Mouse (Mus musculus) limb, embryonic 14.5 days (tissue): ENCODE measurements around the gene Nmrk1. TPM values are rescaled to one million over a fixed set of nuclear protein-coding genes. Genes with fewer than 3 reads are reported as not detected.

ENCODE experiments used
- ATAC-seq: fragments of 200-750 bp; cut with Nextera tagmentation; 2 replicates; pipeline ENCODE4 v1.8.0; 2017; ENCODE audit warnings: low read depth, moderate number of reproducible peaks, moderate TSS enrichment; ENCODE audit not compliant: low FRiP score
- DNase-seq: peaks from one replicate; pipeline ENCODE4 v3.0.0-alpha.2; 2015; ENCODE audit warnings: low spot score
- H3K27ac ChIP-seq: fragments of 300-500 bp; sonication (generic); replicated peaks from 2 replicates; pipeline ENCODE4 v1.5.1; 2014; ENCODE audit warnings: low read depth, mild to moderate bottlenecking, low read length, moderate library complexity, mixed read lengths
- H3K27me3 ChIP-seq: fragments of 300-500 bp; sonication (generic); 2 replicates; pipeline ENCODE4 v1.6.1; 2014; ENCODE audit warnings: low read length, mixed read lengths; ENCODE audit not compliant: control insufficient read depth, insufficient read depth
- H3K36me3 ChIP-seq: fragments of 300-500 bp; sonication (generic); 2 replicates; pipeline ENCODE4 v1.6.1; 2014; ENCODE audit warnings: mild to moderate bottlenecking, low read length, moderate library complexity, mixed read lengths; ENCODE audit not compliant: control insufficient read depth, insufficient read depth
- H3K4me1 ChIP-seq: fragments of 300-500 bp; sonication (generic); 2 replicates; pipeline ENCODE4 v1.6.1; 2014; ENCODE audit warnings: antibody characterized with exemption, low read length, mixed read lengths; ENCODE audit not compliant: control insufficient read depth, insufficient read depth
- H3K4me2 ChIP-seq: fragments of 300-500 bp; sonication (generic); replicated peaks from 2 replicates; pipeline ENCODE4 v1.6.1; 2014; ENCODE audit warnings: low read depth, mild to moderate bottlenecking, low read length, moderate library complexity; ENCODE audit not compliant: severe bottlenecking
- H3K4me3 ChIP-seq: fragments of 300-500 bp; sonication (generic); replicated peaks from 2 replicates; pipeline ENCODE4 v1.5.1; 2014; ENCODE audit warnings: low read length
- H3K9ac ChIP-seq: fragments of 300-500 bp; sonication (generic); 2 replicates; pipeline ENCODE4 v1.6.1; 2014; ENCODE audit warnings: mild to moderate bottlenecking, low read depth, low read length, moderate library complexity; ENCODE audit not compliant: severe bottlenecking
- H3K9me3 ChIP-seq: fragments of 300-500 bp; sonication (generic); 2 replicates; pipeline ENCODE4 v1.6.1; 2016; ENCODE audit warnings: low read length; ENCODE audit not compliant: control insufficient read depth
- POLR2A ChIP-seq: fragments of 200-500 bp; IDR thresholded peaks from 2 replicates; pipeline ENCODE4 v1.8.0; 2012; ENCODE audit warnings: inconsistent platforms, mild to moderate bottlenecking, moderate library complexity, borderline replicate concordance; ENCODE audit not compliant: insufficient read depth, insufficient read length; ENCODE audit errors: extremely low read depth
- WGBS: fragments of 180-500 bp; shearing (Covaris S2); extraction: QIAGEN DNeasy Blood & Tissue Kit; methylation state at CpG from one replicate; pipeline ENCODE4 v1.1.7; 2014; 5-methylcytosine and 5-hydroxymethylcytosine counted together
- polyA plus RNA-seq, 2 experiments: library from polyadenylated mRNA; depleted of rRNA in 1 of 2; stranded (reverse) in 1 of 2; unstranded in 1 of 2; fragments of >200 nt; fragmentation: Nextera tagmentation in 1 of 2; extraction: Ambion mirVana in 1 of 2; gene quantifications; 2 replicates each; pipeline versions ENCODE4 v1.2.1 to v1.2.3; 2012 to 2014

The Nmrk1 gene
- polyA plus RNA-seq, 2 experiments, result 12.4 to 13.6 TPM

DNA sequence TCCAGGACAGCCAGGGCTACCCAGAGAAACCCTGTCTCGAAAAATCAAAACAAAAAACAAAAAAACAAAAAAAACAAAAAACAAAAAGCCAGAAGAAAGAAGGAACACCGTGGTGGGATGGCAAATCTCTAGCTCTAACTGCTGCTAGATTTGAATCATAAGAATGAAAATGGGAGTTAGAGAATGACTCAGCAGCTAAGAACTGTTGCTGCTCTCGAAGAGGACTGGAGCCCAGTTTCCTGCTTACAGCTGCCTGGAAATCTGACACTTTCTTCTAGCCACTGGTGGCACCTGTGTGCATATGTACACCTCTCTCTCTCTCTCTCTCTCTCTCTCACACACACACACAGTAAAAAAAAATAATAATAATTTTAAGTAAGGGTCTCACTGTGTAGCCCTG lies 14.6 kb downstream of the Nmrk1 start:
- Histone ChIP-seq H3K9ac (no peak overlapping the region), H3K27me3 (no peaks in the 10 kb centered on the region), H3K4me3 (no peak overlapping the region), H3K9me3 (no peaks in the 10 kb centered on the region), H3K27ac (no peak overlapping the region), H3K36me3 (0 out of 2 replicates have a peak, but pooled peaks cover 4% of the 10 kb centered on the region), H3K4me1 (no peaks in the 10 kb centered on the region), H3K4me2 (no peak overlapping the region)
- no peak for ATAC-seq
- no peak for DNase-seq
- 68% methylated on average over 3 of the region's 3 CpGs for WGBS
- TF ChIP-seq POLR2A, result no peak

DNA sequence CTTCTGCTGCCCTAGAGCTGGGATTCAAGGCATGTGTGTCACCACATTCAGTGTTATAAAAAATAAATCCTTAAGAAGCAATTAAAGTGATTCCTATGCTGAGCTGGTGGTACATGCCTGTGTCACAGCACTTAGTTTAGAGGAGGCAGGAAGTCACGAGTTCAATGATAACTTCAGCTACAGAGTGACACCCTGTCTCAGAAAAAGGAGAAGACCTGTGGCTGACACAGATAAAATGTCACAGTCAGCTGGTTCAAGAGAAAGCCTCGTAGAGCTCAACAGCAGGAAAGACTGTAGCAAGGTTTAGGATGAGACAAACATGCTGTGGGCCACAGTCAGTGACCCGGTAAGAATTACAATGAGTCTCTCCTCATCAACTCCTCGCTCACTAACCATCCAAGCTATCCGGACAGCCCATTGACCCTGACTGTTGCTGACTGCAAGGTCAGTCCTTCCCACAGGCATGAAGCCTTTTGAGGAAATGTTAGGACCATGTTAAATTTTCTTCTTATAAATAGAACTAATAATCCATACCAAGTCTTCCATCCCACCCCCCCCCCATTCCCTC lies 15.2 kb downstream of the Nmrk1 start:
- 0 out of 2 replicates have a peak, but pooled peaks cover 4% of the 10 kb centered on the region for H3K36me3 ChIP-seq
- no peak for TF ChIP-seq POLR2A
- H3K9me3 ChIP-seq, result no peaks in the 10 kb centered on the region
- H3K27me3 ChIP-seq, result no peaks in the 10 kb centered on the region
- DNase-seq (no peak), ATAC-seq (no peak)
- no peak overlapping the region for H3K4me3 ChIP-seq
- 75% methylated on average over 5 of the region's 5 CpGs for WGBS
- H3K4me2 ChIP-seq, result no peak overlapping the region
- H3K4me1 ChIP-seq, result no peaks in the 10 kb centered on the region
- H3K9ac ChIP-seq, result no peak overlapping the region
- no peak overlapping the region for H3K27ac ChIP-seq

DNA sequence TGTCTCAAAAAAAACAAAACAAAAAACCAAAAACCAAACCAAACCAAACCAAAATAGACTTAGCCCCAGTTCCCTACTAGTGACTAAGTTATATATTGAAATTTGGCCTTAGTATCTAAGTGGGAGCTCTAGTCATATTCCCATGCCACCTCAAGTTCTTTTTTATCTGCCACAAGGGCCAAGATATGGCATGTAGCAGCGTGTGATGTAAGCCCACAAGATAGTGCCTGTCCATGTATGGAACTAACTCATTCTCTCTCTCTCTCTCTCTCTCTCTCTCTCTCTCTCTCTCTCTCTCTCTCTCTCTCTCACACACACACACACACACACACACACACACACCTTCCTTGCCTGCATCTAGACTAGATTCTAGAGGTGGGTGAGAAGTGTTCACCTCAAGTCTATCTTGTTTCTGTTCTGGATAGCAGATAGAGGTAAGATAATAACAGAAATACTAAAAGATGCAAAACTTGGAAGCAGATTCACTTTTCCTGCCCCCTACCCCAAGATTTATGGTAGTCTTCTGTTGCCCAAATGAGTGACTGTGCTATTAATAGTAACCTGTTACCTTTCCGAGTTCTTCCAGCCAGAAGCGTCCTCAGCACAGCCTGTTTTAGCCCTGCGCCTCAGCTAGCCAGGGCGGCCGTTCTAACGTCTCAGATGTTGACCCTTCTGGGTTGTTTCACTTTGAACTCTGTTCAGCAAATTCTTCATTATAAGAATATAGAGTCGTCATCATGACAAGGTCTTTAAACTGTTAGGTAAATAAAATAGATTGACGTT lies 16.2 kb downstream of the Nmrk1 start:
- H3K9ac ChIP-seq, result no peak overlapping the region
- no peak for ATAC-seq
- no peak for DNase-seq
- 44% methylated on average over 9 of the region's 9 CpGs for WGBS
- 0 out of 2 replicates have a peak, but pooled peaks cover 4% of the 10 kb centered on the region for H3K36me3 ChIP-seq
- H3K27me3 ChIP-seq, result no peaks in the 10 kb centered on the region
- no peak overlapping the region for H3K4me2 ChIP-seq
- TF ChIP-seq POLR2A, result no peak
- H3K4me1 ChIP-seq, result no peaks in the 10 kb centered on the region
- H3K27ac ChIP-seq, result no peak overlapping the region
- no peaks in the 10 kb centered on the region for H3K9me3 ChIP-seq
- H3K4me3 ChIP-seq, result no peak overlapping the region

DNA sequence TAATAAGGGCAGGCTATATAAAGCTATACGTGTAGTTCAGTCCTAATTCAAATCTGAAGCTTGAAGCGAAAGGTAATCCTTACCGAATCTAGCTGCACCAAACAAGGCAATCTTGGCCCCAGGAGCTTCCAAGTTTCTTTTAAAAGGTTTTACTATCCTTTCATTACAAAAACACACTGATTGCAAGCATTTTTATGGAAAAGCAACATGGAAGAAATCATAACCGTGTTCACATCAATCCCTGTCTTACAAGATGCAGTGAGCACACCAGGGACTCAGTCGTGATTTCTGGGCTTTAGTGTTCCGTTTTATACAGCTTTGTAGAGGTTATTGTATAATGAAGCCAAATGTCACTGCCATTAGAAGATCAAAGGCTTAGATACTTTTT lies 16.8 kb downstream of the Nmrk1 start:
- no peaks in the 10 kb centered on the region for H3K4me1 ChIP-seq
- no peak for ATAC-seq
- 48% methylated on average over 6 of the region's 6 CpGs for WGBS
- H3K9me3 ChIP-seq, result no peaks in the 10 kb centered on the region
- H3K27ac ChIP-seq, result no peak overlapping the region
- 0 out of 2 replicates have a peak, but pooled peaks cover 4% of the 10 kb centered on the region for H3K36me3 ChIP-seq
- H3K27me3 ChIP-seq, result no peaks in the 10 kb centered on the region
- no peak overlapping the region for H3K4me3 ChIP-seq
- no peak for TF ChIP-seq POLR2A
- no peak for DNase-seq
- H3K4me2 ChIP-seq, result no peak overlapping the region
- no peak overlapping the region for H3K9ac ChIP-seq

DNA sequence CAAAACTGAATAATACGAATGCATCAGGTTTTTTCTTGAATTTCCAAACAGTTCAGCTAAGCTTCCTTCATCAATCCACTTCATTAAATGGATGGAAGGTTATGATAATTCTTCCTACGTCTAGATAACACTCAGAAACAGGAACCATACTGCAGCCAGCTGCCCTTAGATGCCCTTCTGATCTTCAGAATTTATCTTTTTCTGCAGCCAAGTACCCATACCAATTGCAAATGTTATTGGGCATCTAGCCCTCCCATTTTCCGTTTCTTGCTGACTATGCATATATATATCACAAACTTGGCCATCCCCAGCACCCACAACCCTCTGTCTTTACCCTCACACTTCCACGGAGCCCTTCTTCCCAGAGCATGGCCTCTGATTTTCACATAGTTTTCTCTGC lies 18.2 kb downstream of the Nmrk1 start:
- Histone ChIP-seq H3K4me2 (no peak overlapping the region), H3K27me3 (no peaks in the 10 kb centered on the region), H3K27ac (no peak overlapping the region), H3K9me3 (no peaks in the 10 kb centered on the region), H3K4me1 (no peaks in the 10 kb centered on the region), H3K36me3 (0 out of 2 replicates have a peak, but pooled peaks cover 4% of the 10 kb centered on the region), H3K4me3 (no peak overlapping the region), H3K9ac (no peak overlapping the region)
- WGBS, result 82% methylated on average over 4 of the region's 4 CpGs
- no peak for TF ChIP-seq POLR2A
- ATAC-seq, result no peak
- DNase-seq, result no peak
